ENCODE assay signal across 22 mouse cellular contexts in genomic region chr4:87692741-87693140, GRCm38 (mm10).
DNase-seq lines count a peak whose midpoint lies in the region; ATAC-seq and TF ChIP-seq lines count a peak whose summit lies in the region.
"Had no signal": no experiment of that assay in that cellular context is flagged by ENCODE, and none has a peak within 500 bp of the region (broad histone marks: within the 10 kb centered on the region; RNA-seq: fewer than 3 reads in every experiment).

No protein-coding gene starts in this region.

- 0 out of 2 replicates have a peak, but pooled peaks have one; percentile 53 for ATAC-seq in midbrain, embryonic 13.5 days
- ATAC-seq in midbrain, embryonic 11.5 days (ENCODE audit: low FRiP score): no peak
- ATAC-seq in midbrain, embryonic 14.5 days (ENCODE audit: low FRiP score, low TSS enrichment): no peak
- no peak for ATAC-seq in midbrain, postnatal 0 days (ENCODE audit: low FRiP score)
- ATAC-seq in midbrain, embryonic 15.5 days (replicated peaks): peak; percentile 69; the same call in 1 of the 2 replicates
- ATAC-seq in midbrain, embryonic 16.5 days: no peak
- ATAC-seq: activated CD4-positive, CD25-positive, alpha-beta regulatory T cell, adult 4 months; CD4-positive, CD25-positive, alpha-beta regulatory T cell, adult 4 months; Patski had no signal

- 73% methylated on average over 2 of the region's 2 CpGs for WGBS in midbrain, embryonic 13.5 days
- WGBS in midbrain, embryonic 11.5 days: 78% methylated on average over 2 of the region's 2 CpGs
- 75% methylated on average over 2 of the region's 2 CpGs for WGBS in midbrain, embryonic 14.5 days
- 74% methylated on average over 2 of the region's 2 CpGs for WGBS in midbrain, postnatal 0 days
- 75% methylated on average over 2 of the region's 2 CpGs for WGBS in midbrain, embryonic 15.5 days
- WGBS in midbrain, embryonic 16.5 days: 65% methylated on average over 2 of the region's 2 CpGs

- no peak overlapping the region for H3K4me2 ChIP-seq in midbrain, embryonic 13.5 days (replicated peaks)
- no peak overlapping the region for H3K4me2 ChIP-seq in midbrain, embryonic 11.5 days
- no peak overlapping the region for H3K4me2 ChIP-seq in midbrain, embryonic 14.5 days (ENCODE audit: low read length)
- H3K4me2 ChIP-seq in midbrain, postnatal 0 days (ENCODE audit: low read depth, low read length, poor library complexity, severe bottlenecking): no peak overlapping the region
- H3K4me2 ChIP-seq in midbrain, embryonic 15.5 days: no peak overlapping the region
- no peak overlapping the region for H3K4me2 ChIP-seq in midbrain, embryonic 16.5 days (ENCODE audit: low read length)

- no peak overlapping the region for H3K9ac ChIP-seq in midbrain, embryonic 13.5 days (replicated peaks)
- no peak overlapping the region for H3K9ac ChIP-seq in midbrain, embryonic 11.5 days (ENCODE audit: low read length)
- H3K9ac ChIP-seq in midbrain, embryonic 14.5 days (replicated peaks; ENCODE audit: low read length): no peak overlapping the region
- no peak overlapping the region for H3K9ac ChIP-seq in midbrain, postnatal 0 days (replicated peaks; ENCODE audit: low read length, poor library complexity, severe bottlenecking)
- no peak overlapping the region for H3K9ac ChIP-seq in midbrain, embryonic 15.5 days
- H3K9ac ChIP-seq in midbrain, embryonic 16.5 days (ENCODE audit: low read depth, low read length): no peak overlapping the region

- no peak overlapping the region for H3K4me3 ChIP-seq in midbrain, embryonic 13.5 days (replicated peaks)
- H3K4me3 ChIP-seq in midbrain, embryonic 11.5 days (ENCODE audit: low read depth, low read length): no peak overlapping the region
- no peak overlapping the region for H3K4me3 ChIP-seq in midbrain, embryonic 14.5 days (replicated peaks; ENCODE audit: low read depth, low read length)
- no peak overlapping the region for H3K4me3 ChIP-seq in midbrain, postnatal 0 days (ENCODE audit: low read depth, low read length)
- H3K4me3 ChIP-seq in midbrain, embryonic 15.5 days: no peak overlapping the region
- no peak overlapping the region for H3K4me3 ChIP-seq in midbrain, embryonic 16.5 days (ENCODE audit: low read depth, low read length)

- H3K27ac ChIP-seq in midbrain, embryonic 13.5 days: no peak overlapping the region
- no peak overlapping the region for H3K27ac ChIP-seq in midbrain, embryonic 11.5 days (ENCODE audit: low read depth, low read length)
- no peak overlapping the region for H3K27ac ChIP-seq in midbrain, embryonic 14.5 days (replicated peaks; ENCODE audit: low read depth, low read length)
- no peak overlapping the region for H3K27ac ChIP-seq in midbrain, postnatal 0 days (ENCODE audit: low read depth, low read length)
- H3K27ac ChIP-seq in midbrain, embryonic 15.5 days: no peak overlapping the region
- no peak overlapping the region for H3K27ac ChIP-seq in midbrain, embryonic 16.5 days (ENCODE audit: low read length)

- H3K36me3 ChIP-seq in midbrain, embryonic 13.5 days: no peaks in the 10 kb centered on the region
- H3K36me3 ChIP-seq in midbrain, embryonic 11.5 days (ENCODE audit: control insufficient read depth, insufficient read depth, low read length): no peaks in the 10 kb centered on the region
- H3K36me3 ChIP-seq in midbrain, embryonic 14.5 days (ENCODE audit: control insufficient read depth, insufficient read depth, low read length): no peaks in the 10 kb centered on the region
- H3K36me3 ChIP-seq in midbrain, postnatal 0 days (ENCODE audit: insufficient read depth, low read length): no peaks in the 10 kb centered on the region
- no peaks in the 10 kb centered on the region for H3K36me3 ChIP-seq in midbrain, embryonic 15.5 days (replicated peaks)
- no peaks in the 10 kb centered on the region for H3K36me3 ChIP-seq in midbrain, embryonic 16.5 days (ENCODE audit: control insufficient read depth, insufficient read depth, low read length)
- H3K36me3 ChIP-seq: G1E had no signal

- no peaks in the 10 kb centered on the region for H3K4me1 ChIP-seq in midbrain, embryonic 13.5 days (replicated peaks)
- no peaks in the 10 kb centered on the region for H3K4me1 ChIP-seq in midbrain, embryonic 11.5 days (ENCODE audit: control insufficient read depth, insufficient read depth, low read length)
- no peaks in the 10 kb centered on the region for H3K4me1 ChIP-seq in midbrain, embryonic 14.5 days (ENCODE audit: control insufficient read depth, insufficient read depth, low read length)
- H3K4me1 ChIP-seq in midbrain, postnatal 0 days (ENCODE audit: insufficient read depth, low read length): no peaks in the 10 kb centered on the region
- H3K4me1 ChIP-seq in midbrain, embryonic 15.5 days: no peaks in the 10 kb centered on the region
- no peaks in the 10 kb centered on the region for H3K4me1 ChIP-seq in midbrain, embryonic 16.5 days (ENCODE audit: control insufficient read depth, insufficient read depth, low read length)

- H3K27me3 ChIP-seq in midbrain, embryonic 13.5 days: no peaks in the 10 kb centered on the region
- H3K27me3 ChIP-seq in midbrain, embryonic 11.5 days (ENCODE audit: control insufficient read depth, insufficient read depth, low read length): no peaks in the 10 kb centered on the region
- no peaks in the 10 kb centered on the region for H3K27me3 ChIP-seq in midbrain, embryonic 14.5 days (ENCODE audit: control insufficient read depth, insufficient read depth, low read length)
- H3K27me3 ChIP-seq in midbrain, postnatal 0 days (ENCODE audit: insufficient read depth, low read length): no peaks in the 10 kb centered on the region
- no peaks in the 10 kb centered on the region for H3K27me3 ChIP-seq in midbrain, embryonic 15.5 days (replicated peaks)
- H3K27me3 ChIP-seq in midbrain, embryonic 16.5 days (ENCODE audit: control insufficient read depth, insufficient read depth, low read depth, low read length): no peaks in the 10 kb centered on the region
- H3K27me3 ChIP-seq: CH12.LX, Patski had no signal

- TF ChIP-seq CTCF in midbrain, postnatal 0 days (IDR thresholded peaks at IDR 0.05): no peak

- no peak for DNase-seq in midbrain, embryonic 11.5 days (ENCODE audit: low spot score, missing footprints)
- DNase-seq in midbrain, embryonic 14.5 days: peak; percentile 37
- DNase-seq in midbrain, postnatal 0 days (ENCODE audit: low spot score): no peak
- peak; percentile 20 for DNase-seq in retina, embryonic 14.5 days (ENCODE audit: low spot score)
- no peak for DNase-seq in retina, postnatal 1 day
- DNase-seq: adrenal gland, adult 2 months; adrenal gland, adult 8-10 months; adrenal gland, postnatal 10 days; adrenal gland, postnatal 14 days; adrenal gland, postnatal 25 days; adrenal gland, postnatal 36 days; B cell, adult 2 months; cerebellum, adult 11 months; cerebellum, adult 11-12 months had no signal

- H3K9me3 ChIP-seq in midbrain, embryonic 13.5 days: no peaks in the 10 kb centered on the region
- H3K9me3 ChIP-seq in midbrain, embryonic 11.5 days (ENCODE audit: control insufficient read depth, low read length): no peaks in the 10 kb centered on the region
- H3K9me3 ChIP-seq in midbrain, embryonic 14.5 days (ENCODE audit: control insufficient read depth, low read length): no peaks in the 10 kb centered on the region
- H3K9me3 ChIP-seq in midbrain, postnatal 0 days (ENCODE audit: low read length): no peaks in the 10 kb centered on the region
- H3K9me3 ChIP-seq in midbrain, embryonic 15.5 days: no peaks in the 10 kb centered on the region
- no peaks in the 10 kb centered on the region for H3K9me3 ChIP-seq in midbrain, embryonic 16.5 days (replicated peaks; ENCODE audit: control insufficient read depth, low read length, poor library complexity, severe bottlenecking)
- H3K9me3 ChIP-seq: G1E had no signal

Comparison
In these comparisons a context has a peak if more than half of its experiments do, and no peak if none do; other contexts are left out.
1. ATAC-seq: peak in midbrain, embryonic 13.5 days (single experiment) and midbrain, embryonic 15.5 days (single experiment); none in midbrain, embryonic 11.5 days (single experiment), midbrain, embryonic 14.5 days (single experiment), midbrain, postnatal 0 days (single experiment) and midbrain, embryonic 16.5 days (single experiment).
2. DNase-seq: peak in midbrain, embryonic 14.5 days (single experiment) and retina, embryonic 14.5 days (single experiment); none in midbrain, embryonic 11.5 days (single experiment), midbrain, postnatal 0 days (single experiment) and retina, postnatal 1 day (single experiment).